Mouse (Mus musculus): ENCODE measurements around the gene Col4a3bp. TPM values are rescaled to one million over a fixed set of nuclear protein-coding genes. Genes with fewer than 3 reads are reported as not detected.

The Col4a3bp gene
- polyA plus RNA-seq, 1 experiment = 63.0 TPM

DNA sequence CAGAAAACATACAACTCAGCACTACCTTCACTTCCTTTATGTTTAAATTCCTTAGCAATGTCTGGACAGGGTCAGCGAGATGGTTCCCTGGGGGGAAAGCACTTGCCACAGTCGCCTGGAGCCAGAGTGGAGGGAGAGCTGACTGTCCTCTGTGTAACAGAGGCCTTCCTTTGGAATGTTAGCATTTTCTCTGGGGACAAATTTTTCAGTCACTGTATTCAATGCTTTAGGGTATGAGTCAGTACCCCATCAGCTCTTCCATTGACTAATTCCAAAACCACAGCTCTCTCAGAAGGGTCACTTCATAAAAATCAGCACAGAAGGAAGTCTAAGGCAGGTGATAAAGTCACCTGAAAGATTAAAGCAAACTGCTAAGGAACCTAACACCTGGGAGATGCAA is 8.7 kb upstream of the Col4a3bp start:
- no peak overlapping the region for H3K27ac ChIP-seq (ENCODE audit: insufficient read depth, low read depth, low read length)
- H3K4me1 ChIP-seq (ENCODE audit: control insufficient read depth, insufficient read depth, low read length) = peaks cover 23% of the 10 kb centered on the region
- no peak for TF ChIP-seq CTCF (IDR thresholded peaks at IDR 0.05; ENCODE audit: low read depth, low read length)
- no peak for TF ChIP-seq POLR2A (IDR thresholded peaks at IDR 0.05; ENCODE audit: borderline replicate concordance, low read depth, low read length)
- no peak overlapping the region for H3K4me3 ChIP-seq (ENCODE audit: insufficient read depth, low read length)

- TF ChIP-seq CTCF (IDR thresholded peaks at IDR 0.05; ENCODE audit: low read depth, low read length) (no peak), POLR2A (IDR thresholded peaks at IDR 0.05; ENCODE audit: borderline replicate concordance, low read depth, low read length) (no peak)
- Histone ChIP-seq H3K4me3 (ENCODE audit: insufficient read depth, low read length) (no peak overlapping the region), H3K27ac (ENCODE audit: insufficient read depth, low read depth, low read length) (no peak overlapping the region), H3K4me1 (ENCODE audit: control insufficient read depth, insufficient read depth, low read length) (peaks cover 17% of the 10 kb centered on the region)
Measured at GRCm38 (mm10) chr13:96536821-96537572, 5.4 kb upstream of the Col4a3bp start.

DNA sequence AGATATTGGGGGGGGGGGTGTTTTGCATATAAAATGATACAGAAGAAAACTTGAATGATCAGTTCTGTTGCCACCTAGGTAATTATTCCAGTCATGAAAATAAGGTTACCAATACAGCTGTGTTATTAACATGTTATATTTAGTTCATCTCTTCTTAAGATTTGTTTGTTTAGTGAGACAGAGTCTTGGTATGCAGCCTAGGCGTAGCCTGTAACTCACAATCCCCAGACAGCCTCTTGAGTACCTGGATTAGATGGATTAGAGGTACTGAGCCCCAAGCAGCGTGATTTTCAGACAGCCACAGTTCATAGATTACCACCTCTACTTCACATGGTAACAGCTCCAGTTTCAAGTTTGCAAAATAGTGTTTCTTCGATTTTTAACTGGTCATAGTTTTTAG is 4.3 kb upstream of the Col4a3bp start:
- peaks cover 12% of the 10 kb centered on the region for H3K4me1 ChIP-seq (ENCODE audit: control insufficient read depth, insufficient read depth, low read length)
- no peak overlapping the region for H3K4me3 ChIP-seq (ENCODE audit: insufficient read depth, low read length)
- TF ChIP-seq POLR2A (IDR thresholded peaks at IDR 0.05; ENCODE audit: borderline replicate concordance, low read depth, low read length) (no peak), CTCF (IDR thresholded peaks at IDR 0.05; ENCODE audit: low read depth, low read length) (no peak)
- no peak overlapping the region for H3K27ac ChIP-seq (ENCODE audit: insufficient read depth, low read depth, low read length)

- Histone ChIP-seq H3K4me1 (ENCODE audit: control insufficient read depth, insufficient read depth, low read length) (peaks cover 15% of the 10 kb centered on the region), H3K4me3 (ENCODE audit: insufficient read depth, low read length) (peak overlapping the region; percentile 56), H3K27ac (ENCODE audit: insufficient read depth, low read depth, low read length) (peak overlapping the region; percentile 37; the same call in 1 of the 2 replicates)
- no peak for TF ChIP-seq CTCF (IDR thresholded peaks at IDR 0.05; ENCODE audit: low read depth, low read length)
- no peak for TF ChIP-seq POLR2A (IDR thresholded peaks at IDR 0.05; ENCODE audit: borderline replicate concordance, low read depth, low read length)
Measured at GRCm38 (mm10) chr13:96541381-96541780, 1.0 kb upstream of the Col4a3bp start.

DNA sequence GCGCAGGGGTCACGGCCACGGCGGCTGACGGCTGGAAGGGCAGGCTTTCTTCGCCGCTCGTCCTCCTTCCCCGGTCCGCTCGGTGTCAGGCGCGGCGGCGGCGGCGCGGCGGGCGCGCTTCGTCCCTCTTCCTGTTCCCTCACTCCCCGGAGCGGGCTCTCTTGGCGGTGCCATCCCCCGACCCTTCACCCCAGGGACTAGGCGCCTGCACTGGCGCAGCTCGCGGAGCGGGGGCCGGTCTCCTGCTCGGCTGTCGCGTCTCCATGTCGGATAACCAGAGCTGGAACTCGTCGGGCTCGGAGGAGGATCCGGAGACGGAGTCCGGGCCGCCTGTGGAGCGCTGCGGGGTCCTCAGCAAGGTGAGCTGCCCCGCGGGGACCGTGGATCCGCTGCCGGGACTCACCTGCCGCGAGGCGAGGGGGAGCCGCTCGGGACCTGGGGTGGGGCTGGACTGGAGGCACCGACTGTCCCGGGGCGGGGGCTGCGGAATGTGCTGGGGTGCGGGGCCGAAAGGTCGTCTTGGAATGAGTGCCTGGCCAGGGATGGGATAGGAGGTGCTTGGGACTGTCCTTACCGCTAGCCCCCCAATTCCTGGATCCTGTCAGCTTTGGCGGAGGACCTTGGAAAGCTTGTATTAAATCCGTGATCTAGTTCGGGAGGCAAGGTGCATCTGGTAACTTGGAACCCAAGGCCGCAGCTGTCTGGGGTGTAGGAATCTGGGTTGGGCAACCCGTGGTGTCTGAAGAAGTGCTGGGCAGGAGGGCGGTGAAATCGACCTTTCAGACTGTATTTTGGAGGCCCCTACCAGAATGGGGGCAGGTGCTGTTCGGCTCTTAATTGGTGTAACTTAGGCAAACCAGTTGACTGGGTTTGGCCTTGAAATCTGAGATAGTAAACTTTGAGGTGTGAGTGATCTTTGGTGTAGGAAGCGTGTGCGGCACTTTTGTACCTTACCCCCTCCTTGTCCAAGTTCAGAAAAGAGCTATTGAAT is 778 bp downstream of the Col4a3bp start:
- Histone ChIP-seq H3K4me3 (ENCODE audit: insufficient read depth, low read length) (peak overlapping the region; percentile 100), H3K4me1 (ENCODE audit: control insufficient read depth, insufficient read depth, low read length) (peaks cover 17% of the 10 kb centered on the region), H3K27ac (ENCODE audit: insufficient read depth, low read depth, low read length) (peak overlapping the region; percentile 88)
- no peak for TF ChIP-seq POLR2A (IDR thresholded peaks at IDR 0.05; ENCODE audit: borderline replicate concordance, low read depth, low read length)
- no peak for TF ChIP-seq CTCF (IDR thresholded peaks at IDR 0.05; ENCODE audit: low read depth, low read length)

DNA sequence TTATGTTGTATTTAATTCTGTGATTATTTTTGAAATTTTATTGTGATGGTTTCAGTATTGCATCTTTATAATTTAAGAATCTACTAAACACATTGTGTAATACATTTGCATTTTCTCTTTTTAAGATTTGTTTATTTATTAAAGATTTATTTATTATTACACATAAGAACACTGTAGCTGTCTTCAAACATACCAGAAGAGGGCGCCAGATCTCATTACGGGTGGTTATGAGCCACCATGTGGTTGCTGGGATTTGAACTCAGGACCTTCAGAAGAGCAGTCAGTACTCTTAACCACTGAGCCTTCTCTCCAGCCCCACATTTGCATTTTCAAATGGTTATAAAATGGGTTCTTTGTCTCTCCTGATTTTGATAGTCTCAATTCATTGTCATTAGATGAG is 2.1 kb downstream of the Col4a3bp start:
- TF ChIP-seq CTCF (IDR thresholded peaks at IDR 0.05; ENCODE audit: low read depth, low read length) (peak; percentile 35; the same call in 1 of the 2 replicates), POLR2A (IDR thresholded peaks at IDR 0.05; ENCODE audit: borderline replicate concordance, low read depth, low read length) (no peak)
- peaks cover 16% of the 10 kb centered on the region for H3K4me1 ChIP-seq (ENCODE audit: control insufficient read depth, insufficient read depth, low read length)
- no peak overlapping the region for H3K27ac ChIP-seq (ENCODE audit: insufficient read depth, low read depth, low read length)
- H3K4me3 ChIP-seq (ENCODE audit: insufficient read depth, low read length) = no peak overlapping the region

GRCm38 (mm10) chr13:96547250-96547649 is 4.8 kb downstream of the Col4a3bp start:
- TF ChIP-seq POLR2A (IDR thresholded peaks at IDR 0.05; ENCODE audit: borderline replicate concordance, low read depth, low read length) (no peak), CTCF (IDR thresholded peaks at IDR 0.05; ENCODE audit: low read depth, low read length) (no peak)
- H3K4me1 ChIP-seq (ENCODE audit: control insufficient read depth, insufficient read depth, low read length) = peaks cover 12% of the 10 kb centered on the region
- H3K27ac ChIP-seq (ENCODE audit: insufficient read depth, low read depth, low read length) = no peak overlapping the region
- no peak overlapping the region for H3K4me3 ChIP-seq (ENCODE audit: insufficient read depth, low read length)

- Histone ChIP-seq H3K4me3 (ENCODE audit: insufficient read depth, low read length) (peak overlapping the region; percentile 17), H3K27ac (ENCODE audit: insufficient read depth, low read depth, low read length) (peak overlapping the region; percentile 23), H3K4me1 (ENCODE audit: control insufficient read depth, insufficient read depth, low read length) (peaks cover 12% of the 10 kb centered on the region)
- TF ChIP-seq CTCF (IDR thresholded peaks at IDR 0.05; ENCODE audit: low read depth, low read length) (no peak), POLR2A (IDR thresholded peaks at IDR 0.05; ENCODE audit: borderline replicate concordance, low read depth, low read length) (no peak)
Measured at GRCm38 (mm10) chr13:96547941-96548340, 5.5 kb downstream of the Col4a3bp start.

GRCm38 (mm10) chr13:96555099-96555498 is 12.7 kb downstream of the Col4a3bp start:
- H3K4me3 ChIP-seq (ENCODE audit: insufficient read depth, low read length) = no peak overlapping the region
- peaks cover 23% of the 10 kb centered on the region for H3K4me1 ChIP-seq (ENCODE audit: control insufficient read depth, insufficient read depth, low read length)
- no peak overlapping the region for H3K27ac ChIP-seq (ENCODE audit: insufficient read depth, low read depth, low read length)
- no peak for TF ChIP-seq POLR2A (IDR thresholded peaks at IDR 0.05; ENCODE audit: borderline replicate concordance, low read depth, low read length)

DNA sequence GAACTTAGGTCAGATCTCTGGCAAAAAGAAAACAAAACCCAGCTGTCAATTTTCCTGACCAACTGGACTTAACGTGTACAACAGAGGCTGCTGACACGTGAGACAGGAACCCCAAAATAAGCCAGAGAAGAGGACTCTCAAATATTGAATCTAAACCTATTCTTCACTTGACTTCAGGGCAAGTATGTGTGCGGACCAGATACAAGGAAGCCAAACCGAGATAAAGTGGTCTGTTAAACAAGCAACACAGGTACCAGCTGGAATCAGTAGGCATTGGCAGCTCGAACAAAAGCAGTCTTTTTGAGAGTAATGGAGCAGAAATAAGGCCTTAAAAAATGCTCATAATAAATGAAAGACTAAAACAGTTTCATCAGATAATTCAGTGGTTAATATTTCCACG is 25.6 kb downstream of the Col4a3bp start:
- H3K27ac ChIP-seq (ENCODE audit: insufficient read depth, low read depth, low read length) = no peak overlapping the region
- no peaks in the 10 kb centered on the region for H3K4me1 ChIP-seq (ENCODE audit: control insufficient read depth, insufficient read depth, low read length)
- no peak for TF ChIP-seq POLR2A (IDR thresholded peaks at IDR 0.05; ENCODE audit: borderline replicate concordance, low read depth, low read length)
- H3K4me3 ChIP-seq (ENCODE audit: insufficient read depth, low read length) = no peak overlapping the region
